Mouse (Mus musculus): ENCODE measurements around the gene Nisch. TPM values are rescaled to one million over a fixed set of nuclear protein-coding genes. Genes with fewer than 3 reads are reported as not detected.

Nisch gene
- polyA plus RNA-seq, 1 experiment from 2014 or later = 197 TPM

GRCm38 (mm10) chr14:31133023-31133665 lies 83.6 kb downstream of the Nisch start:
- Histone ChIP-seq H3K4me2 (ENCODE audit: low read length) (peak overlapping the region; percentile 92), H3K36me3 (ENCODE audit: insufficient read depth, low read length) (peaks cover 18% of the 10 kb centered on the region), H3K4me1 (replicated peaks; ENCODE audit: insufficient read depth, low read length) (peaks cover 26% of the 10 kb centered on the region), H3K27ac (no peak overlapping the region), H3K9me3 (replicated peaks; ENCODE audit: low read length) (no peaks in the 10 kb centered on the region), H3K9ac (ENCODE audit: low read depth, low read length) (no peak overlapping the region), H3K4me3 (replicated peaks; ENCODE audit: low read depth, low read length) (no peak overlapping the region), H3K27me3 (ENCODE audit: insufficient read depth, low read length) (no peaks in the 10 kb centered on the region)
- ATAC-seq (replicated peaks; ENCODE audit: low FRiP score, low read depth) (no peak), DNase-seq (ENCODE audit: low spot score) (peak; percentile 25)
- TF ChIP-seq CTCF (IDR thresholded peaks at IDR 0.05; ENCODE audit: low read depth) = no peak
- WGBS = 22% methylated on average over 11 of the region's 11 CpGs

- Histone ChIP-seq H3K4me1 (replicated peaks; ENCODE audit: insufficient read depth, low read length) (peaks cover 26% of the 10 kb centered on the region), H3K27ac (no peak overlapping the region), H3K4me3 (replicated peaks; ENCODE audit: low read depth, low read length) (peak overlapping the region; percentile 77; the same call in 1 of the 2 replicates), H3K9me3 (replicated peaks; ENCODE audit: low read length) (no peaks in the 10 kb centered on the region), H3K4me2 (ENCODE audit: low read length) (peak overlapping the region; percentile 92), H3K36me3 (ENCODE audit: insufficient read depth, low read length) (peaks cover 15% of the 10 kb centered on the region), H3K9ac (ENCODE audit: low read depth, low read length) (no peak overlapping the region), H3K27me3 (ENCODE audit: insufficient read depth, low read length) (no peaks in the 10 kb centered on the region)
- no peak for TF ChIP-seq CTCF (IDR thresholded peaks at IDR 0.05; ENCODE audit: low read depth)
- DNase-seq (ENCODE audit: low spot score) (no peak), ATAC-seq (replicated peaks; ENCODE audit: low FRiP score, low read depth) (no peak)
- WGBS = 51% methylated on average over 7 of the region's 7 CpGs
These were observed 84.2 kb downstream of the Nisch start for GRCm38 (mm10) chr14:31132491-31132975.

- H3K4me3 ChIP-seq (replicated peaks; ENCODE audit: low read depth, low read length) = peak overlapping the region; percentile 77
- H3K9ac ChIP-seq (ENCODE audit: low read depth, low read length) = peak overlapping the region; percentile 77; the same call in 1 of the 2 replicates
- H3K27me3 ChIP-seq (ENCODE audit: insufficient read depth, low read length) = no peaks in the 10 kb centered on the region
- H3K4me1 ChIP-seq (replicated peaks; ENCODE audit: insufficient read depth, low read length) = peaks cover 26% of the 10 kb centered on the region
- peaks cover 15% of the 10 kb centered on the region for H3K36me3 ChIP-seq (ENCODE audit: insufficient read depth, low read length)
- peak; percentile 31 for DNase-seq (ENCODE audit: low spot score)
- H3K9me3 ChIP-seq (replicated peaks; ENCODE audit: low read length) = no peaks in the 10 kb centered on the region
- H3K27ac ChIP-seq = no peak overlapping the region
- TF ChIP-seq CTCF (IDR thresholded peaks at IDR 0.05; ENCODE audit: low read depth) = no peak
- ATAC-seq (replicated peaks; ENCODE audit: low FRiP score, low read depth) = no peak
- H3K4me2 ChIP-seq (ENCODE audit: low read length) = peak overlapping the region; percentile 92
- WGBS = 1% methylated on average over 6 of the region's 6 CpGs
These were observed 84.7 kb downstream of the Nisch start for GRCm38 (mm10) chr14:31132031-31132430.

GRCm38 (mm10) chr14:31131272-31131821 lies 85.4 kb downstream of the Nisch start:
- WGBS = under 1% methylated on average over 43 of the region's 43 CpGs
- H3K4me3 ChIP-seq (replicated peaks; ENCODE audit: low read depth, low read length) = peak overlapping the region; percentile 77
- H3K4me2 ChIP-seq (ENCODE audit: low read length) = peak overlapping the region; percentile 92
- H3K4me1 ChIP-seq (replicated peaks; ENCODE audit: insufficient read depth, low read length) = peaks cover 26% of the 10 kb centered on the region
- DNase-seq (ENCODE audit: low spot score) (peak; percentile 66), ATAC-seq (replicated peaks; ENCODE audit: low FRiP score, low read depth) (peak; percentile 2; the same call in 1 of the 2 replicates)
- peaks cover 10% of the 10 kb centered on the region for H3K36me3 ChIP-seq (ENCODE audit: insufficient read depth, low read length)
- no peak for TF ChIP-seq CTCF (IDR thresholded peaks at IDR 0.05; ENCODE audit: low read depth)
- no peaks in the 10 kb centered on the region for H3K27me3 ChIP-seq (ENCODE audit: insufficient read depth, low read length)
- peak overlapping the region; percentile 37; the same call in 1 of the 2 replicates for H3K27ac ChIP-seq
- H3K9ac ChIP-seq (ENCODE audit: low read depth, low read length) = peak overlapping the region; percentile 77
- no peaks in the 10 kb centered on the region for H3K9me3 ChIP-seq (replicated peaks; ENCODE audit: low read length)

- peak; percentile 48 for TF ChIP-seq CTCF (IDR thresholded peaks at IDR 0.05; ENCODE audit: low read depth)
- H3K9me3 ChIP-seq (replicated peaks; ENCODE audit: low read length) = no peaks in the 10 kb centered on the region
- H3K4me2 ChIP-seq (ENCODE audit: low read length) = peak within 1 kb of the TSS; percentile 92
- 5% methylated on average over 61 of the region's 63 CpGs for WGBS
- ATAC-seq (replicated peaks; ENCODE audit: low FRiP score, low read depth) = peak; percentile 71
- peak within 1 kb of the TSS; percentile 70 for H3K27ac ChIP-seq
- peaks cover 26% of the 10 kb centered on the region for H3K4me1 ChIP-seq (replicated peaks; ENCODE audit: insufficient read depth, low read length)
- H3K4me3 ChIP-seq (replicated peaks; ENCODE audit: low read depth, low read length) = peak within 1 kb of the TSS; percentile 77
- peak within 1 kb of the TSS; percentile 77 for H3K9ac ChIP-seq (ENCODE audit: low read depth, low read length)
- H3K27me3 ChIP-seq (ENCODE audit: insufficient read depth, low read length) = no peaks in the 10 kb centered on the region
- H3K36me3 ChIP-seq (ENCODE audit: insufficient read depth, low read length) = peaks cover 4% of the 10 kb centered on the region
- DNase-seq (ENCODE audit: low spot score) = peak; percentile 96
These were observed 86.2 kb downstream of the Nisch start, which contains the start of gene Nt5dc2 for GRCm38 (mm10) chr14:31130236-31131220. TSS of gene Nt5dc2 (plus strand) at chr14:31131053.
